Comparison of ENCODE assay signal across 13 mouse cellular contexts in the genomic region with DNA sequence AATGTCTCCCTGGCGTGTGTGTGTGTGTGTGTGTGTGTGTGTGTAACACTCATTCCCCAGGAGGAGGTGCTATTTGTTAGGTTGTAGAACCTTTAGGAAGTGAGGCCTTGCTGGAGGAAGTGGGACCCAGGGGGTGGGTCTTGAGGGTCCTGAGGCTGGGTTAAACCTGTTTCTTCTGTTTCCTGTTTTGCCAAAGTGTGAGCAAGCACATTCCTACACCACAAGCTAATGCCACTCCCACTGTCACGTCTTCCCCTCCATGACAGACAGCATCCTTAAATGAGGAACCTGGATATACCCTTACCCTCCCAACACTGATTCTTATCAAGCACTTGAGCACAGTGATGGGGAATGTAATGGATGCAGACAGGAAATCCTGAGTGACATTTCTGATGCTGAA.
"Had no signal": no experiment of that assay in that cellular context is flagged by ENCODE, and none has a peak within 500 bp of the region (broad histone marks: within the 10 kb centered on the region; RNA-seq: fewer than 3 reads in every experiment).

No protein-coding gene starts in this region.

- DNase-seq: kidney, adult 9 months; kidney, postnatal 10 days; left cerebral cortex, postnatal 4 days; lung, adult 2 months; midbrain, embryonic 14.5 days; thymus, adult 2 months; thymus, postnatal 25 days had no signal

- H3K9ac ChIP-seq: limb, embryonic 12.5 days; limb, embryonic 15.5 days; liver, embryonic 12.5 days; liver, embryonic 15.5 days had no signal

- H3K4me2 ChIP-seq: limb, embryonic 12.5 days; limb, embryonic 15.5 days; liver, embryonic 12.5 days; liver, embryonic 15.5 days; midbrain, embryonic 11.5 days had no signal

- H3K9me3 ChIP-seq: limb, embryonic 12.5 days; limb, embryonic 15.5 days; liver, embryonic 12.5 days; liver, embryonic 15.5 days had no signal

- H3K27ac ChIP-seq: limb, embryonic 12.5 days; limb, embryonic 15.5 days; liver, embryonic 12.5 days; liver, embryonic 15.5 days; stomach, postnatal 0 days had no signal

- H3K27me3 ChIP-seq: limb, embryonic 12.5 days; limb, embryonic 15.5 days; liver, embryonic 12.5 days; liver, embryonic 15.5 days had no signal

- H3K36me3 ChIP-seq: limb, embryonic 12.5 days; limb, embryonic 15.5 days; liver, embryonic 12.5 days; liver, embryonic 15.5 days had no signal

- H3K4me3 ChIP-seq: limb, embryonic 12.5 days; limb, embryonic 15.5 days; liver, embryonic 12.5 days; liver, embryonic 15.5 days had no signal

- H3K4me1 ChIP-seq: limb, embryonic 12.5 days; liver, embryonic 12.5 days; liver, embryonic 15.5 days had no signal

- ATAC-seq: liver, embryonic 12.5 days had no signal
